Mouse (Mus musculus): ENCODE results near the gene Runx2. TPM values are rescaled to one million over a fixed set of nuclear protein-coding genes. Genes with fewer than 3 reads are reported as not detected.
A peak's percentile ranks its signal among the peaks of the same experiment; 100 is the strongest.

Runx2 gene
- 1 to 10 TPM in 1 of 2 experiments, under 1 TPM in 1; 0.49 to 1.3 TPM for total RNA-seq (2021)
- long read RNA-seq, experiment 1 = 0 reads
- long read RNA-seq, experiment 2 = 0 reads

GRCm38 (mm10) chr17:44814508-44815175, at the start of gene Runx2:
TSS of gene Runx2 (minus strand) at chr17:44814797.
- no peak for DNase-seq (ENCODE audit: low spot score in 2 of 2)

- no peak for DNase-seq (ENCODE audit: low spot score in 2 of 2)
Observed at GRCm38 (mm10) chr17:44863165-44863564, 48.6 kb upstream of the Runx2 start.

GRCm38 (mm10) chr17:44842184-44842583, 27.6 kb upstream of the Runx2 start:
- no peak for DNase-seq (ENCODE audit: low spot score in 2 of 2)

- DNase-seq (ENCODE audit: low spot score in 2 of 2) = no peak
Observed at GRCm38 (mm10) chr17:44831201-44831600, 16.6 kb upstream of the Runx2 start.

GRCm38 (mm10) chr17:44829587-44829986, 15.0 kb upstream of the Runx2 start:
- DNase-seq (ENCODE audit: low spot score in 2 of 2) = no peak

- no peak for DNase-seq (ENCODE audit: low spot score in 2 of 2)
Observed at GRCm38 (mm10) chr17:44827964-44828363, 13.4 kb upstream of the Runx2 start.

- DNase-seq (ENCODE audit: low spot score in 2 of 2) = no peak
Observed at GRCm38 (mm10) chr17:44827124-44827523, 12.5 kb upstream of the Runx2 start.

- no peak for DNase-seq (ENCODE audit: low spot score in 2 of 2)
Observed at GRCm38 (mm10) chr17:44821940-44822339, 7.3 kb upstream of the Runx2 start.

GRCm38 (mm10) chr17:44819816-44820215, 5.2 kb upstream of the Runx2 start:
- no peak for DNase-seq (ENCODE audit: low spot score in 2 of 2)

GRCm38 (mm10) chr17:44818825-44819224, 4.2 kb upstream of the Runx2 start:
- DNase-seq (ENCODE audit: low spot score in 2 of 2) = no peak

GRCm38 (mm10) chr17:44807031-44807430, 7.6 kb downstream of the Runx2 start:
- no peak for DNase-seq (ENCODE audit: low spot score in 2 of 2)

- no peak for DNase-seq (ENCODE audit: low spot score in 2 of 2)
Observed at GRCm38 (mm10) chr17:44797331-44797730, 17.3 kb downstream of the Runx2 start.

- no peak for DNase-seq (ENCODE audit: low spot score in 2 of 2)
Observed at GRCm38 (mm10) chr17:44792218-44792917, 22.2 kb downstream of the Runx2 start.

GRCm38 (mm10) chr17:44788982-44789747, 25.4 kb downstream of the Runx2 start:
- no peak for DNase-seq (ENCODE audit: low spot score in 2 of 2)

- DNase-seq (ENCODE audit: low spot score in 2 of 2) = no peak
Observed at GRCm38 (mm10) chr17:44783143-44783542, 31.5 kb downstream of the Runx2 start.

GRCm38 (mm10) chr17:44782366-44782765, 32.2 kb downstream of the Runx2 start:
- no peak for DNase-seq (ENCODE audit: low spot score in 2 of 2)

- no peak for DNase-seq (ENCODE audit: low spot score in 2 of 2)
Observed at GRCm38 (mm10) chr17:44780353-44780752, 34.2 kb downstream of the Runx2 start.

GRCm38 (mm10) chr17:44778141-44778540, 36.5 kb downstream of the Runx2 start:
- no peak for DNase-seq (ENCODE audit: low spot score in 2 of 2)

- peak; percentile 51 to 76 for DNase-seq (ENCODE audit: low spot score in 2 of 2)
Observed at GRCm38 (mm10) chr17:44777337-44777804, 37.2 kb downstream of the Runx2 start.

GRCm38 (mm10) chr17:44776738-44777270, 37.8 kb downstream of the Runx2 start, which contains the start of gene Supt3:
TSS of gene Supt3 (plus strand) at chr17:44777152.
- DNase-seq (ENCODE audit: low spot score in 2 of 2) = peak; percentile 97 to 98

GRCm38 (mm10) chr17:44772576-44772975, 42.0 kb downstream of the Runx2 start:
- no peak for DNase-seq (ENCODE audit: low spot score in 2 of 2)

Data from gastrocnemius, postnatal 4 days (tissue).